Mouse (Mus musculus) MEL-GATA-1-ER (cell line): ENCODE data around the gene Sigirr.
A peak's percentile ranks its signal among the peaks of the same experiment; 100 is the strongest.

Experiments used
- DNase-seq: peaks from one replicate; pipeline ENCODE4 v3.0.0-alpha.2; 2012; ENCODE audit warnings: low read depth; ENCODE audit errors: extremely low read depth

Sigirr gene

GRCm38 (mm10) chr7:141096649-141097056 lies 3.7 kb downstream of the Sigirr start:
- DNase-seq: peak; percentile 86

- DNase-seq: no peak
These were observed 4.4 kb downstream of the Sigirr start for GRCm38 (mm10) chr7:141096021-141096420.

- no peak for DNase-seq
These were observed 5.7 kb downstream of the Sigirr start for GRCm38 (mm10) chr7:141094487-141095205.

- DNase-seq: no peak
These were observed 6.4 kb downstream of the Sigirr start for GRCm38 (mm10) chr7:141093950-141094349.

- DNase-seq: peak; percentile 71
These were observed 8.2 kb downstream of the Sigirr start for GRCm38 (mm10) chr7:141092051-141092735.

- DNase-seq: no peak
These were observed 10.1 kb downstream of the Sigirr start for GRCm38 (mm10) chr7:141090228-141090627.

GRCm38 (mm10) chr7:141088473-141088872 lies 11.9 kb downstream of the Sigirr start:
- no peak for DNase-seq

- DNase-seq: no peak
These were observed 12.5 kb downstream of the Sigirr start for GRCm38 (mm10) chr7:141087894-141088293.

GRCm38 (mm10) chr7:141079481-141080449 lies 20.6 kb downstream of the Sigirr start:
- no peak for DNase-seq

GRCm38 (mm10) chr7:141078876-141079275 lies 21.5 kb downstream of the Sigirr start:
- no peak for DNase-seq

- no peak for DNase-seq
These were observed 22.5 kb downstream of the Sigirr start, which contains the start of gene Pkp3 for GRCm38 (mm10) chr7:141077841-141078240. Pkp3 (plus strand) TSS chr7:141078218.

GRCm38 (mm10) chr7:141073782-141074181 lies 26.6 kb downstream of the Sigirr start:
- no peak for DNase-seq

- DNase-seq: no peak
These were observed 28.2 kb downstream of the Sigirr start for GRCm38 (mm10) chr7:141072017-141072745.

- DNase-seq: no peak
These were observed 30.1 kb downstream of the Sigirr start for GRCm38 (mm10) chr7:141070058-141070862.

- no peak for DNase-seq
These were observed 32.0 kb downstream of the Sigirr start for GRCm38 (mm10) chr7:141068351-141068750.

GRCm38 (mm10) chr7:141064576-141064975 lies 35.8 kb downstream of the Sigirr start:
- DNase-seq: no peak

GRCm38 (mm10) chr7:141064175-141064574 lies 36.2 kb downstream of the Sigirr start:
- DNase-seq: no peak

- DNase-seq: no peak
These were observed 37.0 kb downstream of the Sigirr start for GRCm38 (mm10) chr7:141063353-141063752.

- DNase-seq: no peak
These were observed 37.8 kb downstream of the Sigirr start for GRCm38 (mm10) chr7:141062525-141062924.

- no peak for DNase-seq
These were observed 39.1 kb downstream of the Sigirr start for GRCm38 (mm10) chr7:141061269-141061692.
